Mouse (Mus musculus): ENCODE data around the gene Ier2. TPM values are rescaled to one million over a fixed set of nuclear protein-coding genes. Genes with fewer than 3 reads are reported as not detected.
"Not testable (repeated sequence)": the region's sequence is repeated elsewhere in the genome, so short reads cannot be mapped to it uniquely, and the experiment has no call there.

Ier2 gene
- total RNA-seq, 2 experiments from 2014 or later, result 10.8 to 12.7 TPM

DNA sequence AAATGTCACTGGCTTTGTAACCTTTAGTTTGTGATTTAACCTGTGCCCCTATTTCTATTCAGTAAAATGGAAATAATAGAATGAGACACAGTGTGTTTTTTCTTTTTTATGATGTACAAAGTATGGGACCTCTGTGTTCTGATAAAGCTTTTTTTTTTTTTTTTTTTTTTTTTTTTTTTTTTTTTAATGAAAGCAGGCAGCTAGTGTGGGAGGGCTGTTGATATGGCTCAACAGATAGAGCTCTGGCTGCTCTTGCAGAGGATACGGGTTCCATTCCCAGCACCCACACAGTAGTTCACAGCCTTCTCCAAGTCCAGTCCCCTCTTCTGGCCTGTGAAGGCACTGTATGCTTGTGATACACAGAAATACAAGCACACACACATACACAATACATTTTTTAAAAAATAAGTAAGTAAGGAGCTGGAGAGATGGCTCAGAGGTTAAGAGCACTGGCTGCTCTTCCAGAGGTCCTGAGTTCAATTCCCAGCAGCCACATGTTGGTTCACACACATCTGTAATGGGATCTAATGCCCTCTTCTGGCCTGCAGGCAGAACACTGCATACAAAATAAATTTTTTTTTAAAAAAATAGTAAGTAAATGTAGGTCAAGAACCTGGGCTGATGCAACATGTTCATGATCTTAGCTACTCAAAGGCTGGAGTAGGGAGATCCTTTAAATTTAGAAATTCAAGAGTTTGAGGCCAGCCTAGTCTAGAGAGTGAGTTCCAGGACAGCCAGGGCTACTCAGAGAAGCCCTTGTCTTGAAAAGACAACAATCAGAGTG, 20.9 kb downstream of the Ier2 start:
- no peak for DNase-seq (ENCODE audit: low spot score in 2 of 2)

GRCm38 (mm10) chr8:84640617-84641294, 21.9 kb downstream of the Ier2 start:
- no peak for DNase-seq (ENCODE audit: low spot score in 2 of 2)

DNA sequence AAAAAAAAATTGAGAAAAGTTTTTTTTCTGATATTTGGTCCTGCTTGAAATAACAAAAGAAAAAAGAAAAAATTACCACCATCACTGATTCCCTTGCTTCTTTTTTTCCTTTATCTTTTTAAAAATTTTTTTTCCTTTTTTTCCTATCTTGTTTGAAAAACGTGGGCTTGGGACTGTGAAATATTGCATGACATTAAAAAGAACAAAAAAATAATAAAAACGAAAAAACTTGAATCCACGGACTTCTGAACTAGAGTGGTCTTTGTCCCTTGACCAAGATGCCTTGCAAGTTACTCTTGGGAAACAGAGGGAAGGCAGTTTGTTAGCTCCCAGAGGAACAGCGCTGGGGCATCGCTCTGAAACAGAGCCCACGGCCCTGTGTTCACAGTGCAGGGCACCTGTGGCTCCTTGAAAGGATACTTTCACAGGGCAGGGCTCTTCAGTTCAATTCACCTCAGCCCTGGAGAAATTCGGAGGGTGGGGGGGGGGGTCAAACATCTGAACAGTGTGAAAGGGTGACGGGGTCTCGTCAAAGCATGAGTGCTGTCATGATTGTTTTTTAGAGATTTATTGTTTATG, 22.6 kb downstream of the Ier2 start:
- DNase-seq (ENCODE audit: low spot score in 2 of 2), result no peak

- DNase-seq (ENCODE audit: low spot score in 2 of 2), result peak; percentile 90 to 97
Observed at GRCm38 (mm10) chr8:84639162-84640009, 23.3 kb downstream of the Ier2 start.

- DNase-seq (ENCODE audit: low spot score in 2 of 2), result peak; percentile 31 to 54
Observed at GRCm38 (mm10) chr8:84638555-84639161, 24.0 kb downstream of the Ier2 start.

- no peak for DNase-seq (ENCODE audit: low spot score in 2 of 2)
Observed at GRCm38 (mm10) chr8:84637946-84638554, 24.6 kb downstream of the Ier2 start.

- DNase-seq (ENCODE audit: low spot score in 2 of 2), result no peak
Observed at GRCm38 (mm10) chr8:84636051-84636691, 26.5 kb downstream of the Ier2 start.

DNA sequence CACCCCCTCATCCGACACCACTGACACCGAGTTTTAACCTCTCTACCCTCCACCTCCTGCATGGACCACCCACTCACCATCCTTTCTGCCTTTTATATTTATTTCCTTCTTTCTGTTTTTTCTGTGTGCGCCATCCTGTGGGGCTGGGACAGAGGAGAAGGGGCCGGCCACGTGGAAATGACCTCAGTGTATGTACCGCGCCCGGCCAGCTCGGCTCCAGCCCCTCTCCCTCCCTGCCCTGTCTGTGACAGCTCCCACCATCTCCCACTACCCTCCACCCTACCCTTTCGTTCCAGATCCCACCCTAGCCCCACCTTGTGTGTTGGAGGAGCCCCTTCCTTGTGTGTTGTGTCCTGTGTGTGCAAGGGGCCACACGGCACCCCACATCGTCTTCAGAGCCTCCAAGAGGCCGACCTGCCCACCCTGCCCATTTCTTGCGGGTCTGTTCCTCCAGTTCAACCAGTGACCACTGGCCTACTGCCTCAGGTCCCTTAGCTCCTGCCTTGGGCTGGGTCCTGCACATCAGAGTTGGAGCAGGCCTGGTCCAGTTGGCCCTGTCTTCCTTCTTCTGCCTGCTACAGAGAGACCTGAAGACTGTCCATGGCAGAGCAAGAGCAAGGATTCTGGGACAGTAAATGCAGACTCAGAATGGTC, 27.1 kb downstream of the Ier2 start:
- no peak for DNase-seq (ENCODE audit: low spot score in 2 of 2)

DNA sequence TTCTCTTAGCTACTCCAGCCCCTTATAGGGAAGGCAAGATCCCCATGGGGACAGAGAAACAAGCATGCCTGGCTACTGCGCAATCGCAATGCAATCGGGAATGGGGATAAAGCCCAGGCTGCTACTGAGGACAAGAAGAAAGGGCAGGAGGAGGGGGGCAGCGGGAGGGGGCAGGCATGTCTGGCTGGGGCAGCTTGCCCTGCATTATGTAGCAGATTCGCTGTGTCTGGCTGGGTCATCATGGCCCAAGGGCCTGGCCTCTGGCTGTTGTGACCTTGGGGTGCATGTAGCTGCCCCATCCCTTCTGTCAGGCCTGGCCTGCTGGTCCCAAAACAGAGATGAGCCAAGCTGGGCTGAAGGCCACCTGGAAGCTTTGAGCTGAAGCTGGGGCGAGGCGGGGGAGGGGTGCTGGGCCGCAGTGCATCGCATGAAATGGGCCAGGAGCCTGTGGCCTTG, 27.8 kb downstream of the Ier2 start:
- DNase-seq (ENCODE audit: low spot score in 2 of 2), result peak; percentile 72 to 76

GRCm38 (mm10) chr8:84633841-84634584, 28.6 kb downstream of the Ier2 start:
- no peak for DNase-seq (ENCODE audit: low spot score in 2 of 2)

DNA sequence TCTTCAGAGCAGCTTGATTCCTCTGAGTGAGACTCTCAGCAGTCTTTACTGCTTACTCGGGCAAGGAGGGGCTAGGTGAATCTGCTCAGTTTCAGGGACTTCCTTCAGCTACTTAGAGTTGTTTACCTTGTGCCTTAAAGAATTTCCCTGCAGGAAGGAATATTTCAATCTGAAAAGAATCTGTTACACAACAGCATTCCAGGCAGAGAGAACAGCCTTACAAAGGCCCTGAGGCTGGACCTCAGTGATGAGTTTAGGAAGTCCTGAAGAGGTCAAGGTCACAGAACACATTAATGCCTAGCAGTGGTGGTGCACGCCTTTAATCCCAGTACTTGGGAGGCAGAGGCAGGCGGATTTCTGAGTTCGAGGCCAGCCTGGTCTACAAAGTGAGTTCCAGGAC, 30.8 kb downstream of the Ier2 start:
- no peak for DNase-seq (ENCODE audit: low spot score in 2 of 2)

DNA sequence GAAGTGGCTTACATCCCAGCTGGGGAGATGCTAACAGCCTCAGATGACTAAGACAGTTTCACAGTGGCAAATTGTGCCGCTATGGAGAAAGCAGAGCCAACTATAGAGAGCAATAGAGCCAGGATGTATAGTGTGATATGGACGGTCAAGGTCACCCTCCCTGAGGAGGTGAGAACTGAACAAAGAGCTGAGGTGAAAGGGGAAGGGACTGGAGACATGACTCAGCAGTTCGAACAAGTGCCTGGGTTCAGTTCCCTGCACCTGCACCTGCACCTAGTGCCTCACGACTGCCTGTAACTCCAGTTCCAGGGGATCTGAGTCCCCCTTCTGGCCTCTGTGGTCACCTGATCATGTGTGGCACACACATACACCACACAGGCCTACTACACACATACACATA, 32.5 kb downstream of the Ier2 start:
- DNase-seq (ENCODE audit: low spot score in 2 of 2), result no peak

DNA sequence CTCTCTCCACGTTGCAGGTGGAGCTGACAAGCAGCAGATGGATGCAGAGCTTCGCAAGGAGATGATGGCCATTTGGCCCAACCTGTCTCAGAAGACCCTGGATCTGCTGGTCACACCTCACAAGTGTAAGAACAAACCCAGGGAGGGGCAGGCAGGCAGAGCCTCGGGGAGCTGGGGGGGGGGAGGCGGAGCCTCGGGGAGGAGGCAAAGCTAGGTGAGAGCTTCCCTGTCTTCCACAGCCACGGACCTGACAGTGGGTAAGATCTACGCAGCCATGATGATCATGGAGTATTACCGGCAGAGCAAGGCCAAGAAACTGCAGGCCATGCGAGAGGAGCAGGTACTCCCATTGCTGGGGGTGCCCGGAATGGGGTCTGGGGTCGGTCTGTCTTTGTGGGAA, 33.1 kb downstream of the Ier2 start:
- no peak for DNase-seq (ENCODE audit: low spot score in 2 of 2)

- not testable (repeated sequence) for DNase-seq (ENCODE audit: low spot score in 2 of 2)
Observed at GRCm38 (mm10) chr8:84623425-84623824, 39.2 kb downstream of the Ier2 start.

DNA sequence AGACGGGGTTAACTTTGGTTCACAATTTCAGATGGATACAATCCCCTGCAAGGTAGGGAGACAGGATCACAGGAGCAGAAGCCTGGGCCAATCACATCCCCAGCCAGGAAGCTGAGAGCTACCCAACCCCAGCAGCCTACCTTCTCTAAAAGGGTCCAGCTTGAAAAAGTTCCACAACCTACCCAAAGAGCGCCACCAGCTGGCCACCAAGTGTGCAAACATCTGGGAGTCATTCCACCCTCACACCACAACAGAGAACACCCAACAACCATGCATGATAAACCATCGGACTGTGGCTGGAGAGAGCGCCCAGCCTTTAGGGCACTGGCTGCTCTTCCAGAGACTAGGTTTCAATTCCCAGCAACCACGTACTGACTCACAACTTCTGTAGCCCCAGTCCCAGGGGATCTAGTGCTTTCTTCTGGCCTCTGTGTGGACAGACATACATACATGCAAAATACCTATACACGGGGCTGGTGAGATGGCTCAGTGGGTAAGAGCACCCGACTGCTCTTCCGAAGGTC, 41.5 kb downstream of the Ier2 start:
- no peak for DNase-seq (ENCODE audit: low spot score in 2 of 2)

GRCm38 (mm10) chr8:84617005-84617404, 45.6 kb downstream of the Ier2 start:
- no peak for DNase-seq (ENCODE audit: low spot score in 2 of 2)

- no peak for DNase-seq (ENCODE audit: low spot score in 2 of 2)
Observed at GRCm38 (mm10) chr8:84615666-84616485, 46.8 kb downstream of the Ier2 start.
